Mouse (Mus musculus) CH12.LX (cell line): ENCODE measurements around the gene Foxp1. TPM values are rescaled to one million over a fixed set of nuclear protein-coding genes. Genes with fewer than 3 reads are reported as not detected.

Source experiments
- DNase-seq: peaks from one replicate; pipeline ENCODE4 v3.0.0-alpha.2; 2013; ENCODE audit errors: extremely low read depth
- H3K27ac ChIP-seq: 2 replicates; pipeline ENCODE4 v1.5.1; 2012; ENCODE audit warnings: low read depth, mild to moderate bottlenecking, control low read depth, moderate library complexity; ENCODE audit not compliant: insufficient read depth
- H3K27me3 ChIP-seq: replicated peaks from 2 replicates; pipeline ENCODE3; 2012; ENCODE audit warnings: inconsistent platforms
- H3K36me3 ChIP-seq, 2 experiments: replicated peaks in 1 of 2; 2 replicates each; pipeline versions ENCODE3 to v1.6.1; 2012; ENCODE audit warnings: inconsistent platforms in 1 of 2, low read length in 1 of 2, mild to moderate bottlenecking in 1 of 2, mixed read lengths in 1 of 2, moderate library complexity in 1 of 2; ENCODE audit not compliant: control insufficient read depth in 1 of 2, insufficient read depth in 1 of 2
- H3K4me1 ChIP-seq, 2 experiments: 2 replicates each; pipeline ENCODE4 v1.6.1; 2012; ENCODE audit warnings: inconsistent platforms in 1 of 2, moderate library complexity in 1 of 2; ENCODE audit not compliant: insufficient read depth in 2 of 2, control insufficient read depth in 1 of 2
- H3K4me2 ChIP-seq: 2 replicates; pipeline ENCODE4 v1.6.1; 2012; ENCODE audit warnings: low read depth, mild to moderate bottlenecking, control low read depth; ENCODE audit not compliant: poor library complexity, insufficient read depth, severe bottlenecking
- H3K4me3 ChIP-seq, 3 experiments: fragments of 150-350 bp in 1 of 3; sonication (generic) in 1 of 3; replicated peaks in 1 of 3; 2 replicates each; pipeline versions ENCODE3 to v1.5.1; 2011 to 2012; ENCODE audit warnings: low read depth in 2 of 3, low read length in 2 of 3, mild to moderate bottlenecking in 2 of 3, moderate library complexity in 2 of 3, control low read depth in 1 of 3, improper control_type of control experiment in 1 of 3, inconsistent platforms in 1 of 3, mixed read lengths in 1 of 3; ENCODE audit not compliant: poor library complexity in 1 of 3
- H3K79me2 ChIP-seq: replicated peaks from 2 replicates; pipeline ENCODE4 v1.6.1; 2012; ENCODE audit warnings: mild to moderate bottlenecking, moderate library complexity; ENCODE audit not compliant: control insufficient read depth, poor library complexity, insufficient read depth, severe bottlenecking; ENCODE audit errors: extremely low read depth
- H3K9ac ChIP-seq: 2 replicates; pipeline ENCODE4 v1.6.1; 2012; ENCODE audit warnings: low read depth, mild to moderate bottlenecking, control low read depth, moderate library complexity; ENCODE audit not compliant: insufficient read depth
- H3K9me3 ChIP-seq: replicated peaks from 2 replicates; pipeline ENCODE3; 2012; ENCODE audit warnings: low read length, inconsistent platforms, mixed read lengths
- CHD1 ChIP-seq: IDR thresholded peaks from 2 replicates; pipeline ENCODE4 v1.6.1; 2012; ENCODE audit warnings: low read depth, low read length, improper control_type of control experiment, inconsistent platforms
- E2F4 ChIP-seq: IDR thresholded peaks from 2 replicates; pipeline ENCODE4 v1.6.1; 2011; ENCODE audit warnings: low read depth, low read length, improper control_type of control experiment; ENCODE audit not compliant: insufficient replicate concordance
- EP300 ChIP-seq: IDR thresholded peaks from 2 replicates; pipeline ENCODE4 v1.6.1; 2011; ENCODE audit warnings: low read length, improper control_type of control experiment
- ETS1 ChIP-seq: conservative IDR thresholded peaks from 2 replicates; pipeline ENCODE4 v1.6.1; 2012; ENCODE audit warnings: low read depth, mild to moderate bottlenecking, inconsistent platforms, low read length, improper control_type of control experiment, moderate library complexity
- GABPA ChIP-seq: IDR thresholded peaks from 2 replicates; pipeline ENCODE4 v1.6.1; 2012; ENCODE audit warnings: low read depth, low read length, improper control_type of control experiment, inconsistent platforms; ENCODE audit not compliant: insufficient replicate concordance
- HCFC1 ChIP-seq: IDR thresholded peaks from 2 replicates; pipeline ENCODE4 v1.6.1; 2012; ENCODE audit warnings: low read depth, mild to moderate bottlenecking, inconsistent platforms, low read length, improper control_type of control experiment
- IRF4 ChIP-seq: IDR thresholded peaks from 2 replicates; pipeline ENCODE4 v1.6.1; 2014; ENCODE audit warnings: low read depth, mild to moderate bottlenecking, inconsistent platforms, low read length, improper control_type of control experiment
- JUN ChIP-seq: IDR thresholded peaks from 2 replicates; pipeline ENCODE4 v1.6.1; 2011; ENCODE audit warnings: low read depth, mild to moderate bottlenecking, low read length, improper control_type of control experiment, moderate library complexity; ENCODE audit not compliant: insufficient read depth
- JUND ChIP-seq: conservative IDR thresholded peaks from 2 replicates; pipeline ENCODE4 v1.6.1; 2011; ENCODE audit warnings: low read depth, low read length, improper control_type of control experiment
- KAT2A ChIP-seq: IDR thresholded peaks from 2 replicates; pipeline ENCODE4 v1.6.1; 2012; ENCODE audit warnings: low read length, improper control_type of control experiment, inconsistent platforms; ENCODE audit not compliant: insufficient replicate concordance
- MAX ChIP-seq: IDR thresholded peaks from 2 replicates; pipeline ENCODE4 v1.6.1; 2011; ENCODE audit warnings: low read length, improper control_type of control experiment
- MYC ChIP-seq: IDR thresholded peaks from 2 replicates; pipeline ENCODE4 v1.6.1; 2011; ENCODE audit warnings: low read depth, mild to moderate bottlenecking, improper control_type of control experiment, low read length
- NRF1 ChIP-seq: IDR thresholded peaks from 2 replicates; pipeline ENCODE4 v1.6.1; 2014; ENCODE audit warnings: low read depth, mild to moderate bottlenecking, inconsistent platforms, low read length, improper control_type of control experiment, moderate library complexity
- POLR2AphosphoS2 ChIP-seq: IDR thresholded peaks from 2 replicates; pipeline ENCODE4 v1.6.1; 2011; ENCODE audit warnings: low read depth, low read length, improper control_type of control experiment
- SIN3A ChIP-seq: IDR thresholded peaks from 2 replicates; pipeline ENCODE4 v1.6.1; 2012; ENCODE audit warnings: low read length, improper control_type of control experiment, inconsistent platforms
- SMC3 ChIP-seq: IDR thresholded peaks from 2 replicates; pipeline ENCODE4 v1.6.1; 2011; ENCODE audit warnings: low read depth, low read length, improper control_type of control experiment
- TCF12 ChIP-seq: IDR thresholded peaks from 2 replicates; pipeline ENCODE4 v1.6.1; 2014; ENCODE audit warnings: low read depth, mild to moderate bottlenecking, inconsistent platforms, low read length, improper control_type of control experiment
- ZKSCAN1 ChIP-seq: IDR thresholded peaks from 2 replicates; pipeline ENCODE4 v1.6.1; 2012; ENCODE audit warnings: low read depth, inconsistent platforms, low read length, improper control_type of control experiment, borderline replicate concordance
- ZMIZ1 ChIP-seq: IDR thresholded peaks from 2 replicates; pipeline ENCODE4 v1.6.1; 2012; ENCODE audit warnings: low read depth, mild to moderate bottlenecking, inconsistent platforms, low read length, improper control_type of control experiment
- dilution Hi-C: fragments of 300-500 bp; cut with MboI; formaldehyde crosslinking; loops from 2 replicates; pipeline ENCODE4 v1.14.3; 2020; ENCODE audit warnings: low sequenced_read_pairs; ENCODE audit not compliant: extremely low pct_unique_long_range_greater_than_20kb, extremely low pct_ligation_motif_present
- in situ Hi-C: fragments of 300-500 bp; cut with MboI; formaldehyde crosslinking; loops from 3 replicates; pipeline ENCODE4 v1.14.3; 2019; ENCODE audit warnings: low sequenced_read_pairs, low pct_ligation_motif_present, low pct_unique_long_range_greater_than_20kb, mixed read lengths
- polyA plus RNA-seq: library from polyadenylated mRNA; unstranded; fragments of >175 nt; gene quantifications from 2 replicates; pipeline ENCODE4 v1.2.1, GENCODE M21; 2012; ENCODE audit warnings: low read depth; ENCODE audit not compliant: insufficient read length
- total RNA-seq, 2 experiments: library from RNA; depleted of rRNA; stranded (reverse); fragments of 300-350 nt in 1 of 2; fragments of >200 nt in 1 of 2; gene quantifications; 2 replicates each; pipeline ENCODE4 v1.2.3; 2012 to 2014

Foxp1 gene
- total and polyA plus RNA-seq, 3 experiments = 66.5 to 105 (median 87.4) TPM

GRCm38 (mm10) chr6:99353441-99353840 lies 169.1 kb downstream of the Foxp1 start:
- TF ChIP-seq SMC3 = no peak
- TF ChIP-seq ZMIZ1 = no peak
- TF ChIP-seq ETS1 = no peak
- no peak for TF ChIP-seq ZKSCAN1
- TF ChIP-seq E2F4 = no peak
- dilution Hi-C loops (no loop called here), in situ Hi-C loops (no loop called here)
- no peak overlapping the region for H3K9ac ChIP-seq
- H3K27me3 ChIP-seq = no peaks in the 10 kb centered on the region
- no peaks in the 10 kb centered on the region for H3K36me3 ChIP-seq
- peaks cover 17 to 26% of the 10 kb centered on the region in 2 experiments for H3K4me1 ChIP-seq
- H3K79me2 ChIP-seq = no peaks in the 10 kb centered on the region
- H3K4me3 ChIP-seq = no peak overlapping the region
- no peak for DNase-seq
- no peak overlapping the region for H3K4me2 ChIP-seq
- no peaks in the 10 kb centered on the region for H3K9me3 ChIP-seq
- H3K27ac ChIP-seq = no peak overlapping the region

DNA sequence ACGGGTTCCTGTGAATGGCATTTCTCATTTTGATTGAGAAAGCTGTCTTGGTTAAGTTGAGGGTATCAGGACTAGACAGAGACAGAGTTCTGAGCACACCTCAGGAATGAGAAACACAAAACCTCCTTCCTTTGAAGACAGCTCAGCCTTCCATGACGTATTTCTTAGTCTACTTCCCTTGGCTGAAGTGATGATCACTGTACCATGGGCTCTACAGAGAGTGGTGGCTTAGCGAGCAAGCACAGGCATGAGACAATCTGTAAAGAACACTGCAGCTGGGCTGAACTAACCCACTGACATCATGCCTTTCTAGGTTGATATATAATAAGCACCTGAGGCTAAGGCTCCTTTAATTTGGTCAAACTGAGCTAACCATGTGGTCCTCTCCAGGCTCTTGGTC lies 172.0 kb downstream of the Foxp1 start:
- in situ Hi-C loops (no loop called here), dilution Hi-C loops (no loop called here)
- Histone ChIP-seq H3K79me2 (no peaks in the 10 kb centered on the region), H3K27ac (peak overlapping the region; percentile 9), H3K4me2 (0 out of 2 replicates have a peak overlapping the region, but pooled peaks have one; percentile 2), H3K27me3 (no peaks in the 10 kb centered on the region), H3K36me3 (no peaks in the 10 kb centered on the region), H3K4me1 (peaks cover 7 to 17% of the 10 kb centered on the region in 2 experiments), H3K9me3 (no peaks in the 10 kb centered on the region), H3K4me3 (no peak overlapping the region), H3K9ac (no peak overlapping the region)
- TF ChIP-seq IRF4 (0 out of 2 replicates have a peak, but pooled peaks have one; percentile 8), KAT2A (no peak), POLR2AphosphoS2 (no peak), GABPA (no peak), MYC (0 out of 2 replicates have a peak, but pooled peaks have one; percentile 23), NRF1 (no peak), JUN (no peak), ETS1 (peak; percentile 42), HCFC1 (no peak), MAX (no peak), JUND (peak; percentile 9; the same call in 1 of the 2 replicates), SIN3A (no peak), EP300 (no peak), TCF12 (0 out of 2 replicates have a peak, but pooled peaks have one; percentile 17), CHD1 (peak; percentile 40; the same call in 1 of the 2 replicates)
- no peak for DNase-seq
